Mouse (Mus musculus) testis, adult 2 months (tissue): ENCODE results near the gene Cdr2.
"Not testable (repeated sequence)": the region's sequence is repeated elsewhere in the genome, so short reads cannot be mapped to it uniquely, and the experiment has no call there.

ENCODE experiments used
- CTCF ChIP-seq: fragments of 200-500 bp; IDR thresholded peaks from 2 replicates; pipeline ENCODE4 v1.5.1; 2012; ENCODE audit warnings: low read depth, mild to moderate bottlenecking, inconsistent platforms, low read length, moderate library complexity; ENCODE audit not compliant: control insufficient read depth, insufficient read depth, insufficient replicate concordance
- POLR2A ChIP-seq: fragments of 200-500 bp; IDR thresholded peaks from 2 replicates; pipeline ENCODE4 v1.6.1; 2012; ENCODE audit warnings: low read depth, mild to moderate bottlenecking, inconsistent platforms, low read length, moderate library complexity; ENCODE audit not compliant: control insufficient read depth

DNA sequence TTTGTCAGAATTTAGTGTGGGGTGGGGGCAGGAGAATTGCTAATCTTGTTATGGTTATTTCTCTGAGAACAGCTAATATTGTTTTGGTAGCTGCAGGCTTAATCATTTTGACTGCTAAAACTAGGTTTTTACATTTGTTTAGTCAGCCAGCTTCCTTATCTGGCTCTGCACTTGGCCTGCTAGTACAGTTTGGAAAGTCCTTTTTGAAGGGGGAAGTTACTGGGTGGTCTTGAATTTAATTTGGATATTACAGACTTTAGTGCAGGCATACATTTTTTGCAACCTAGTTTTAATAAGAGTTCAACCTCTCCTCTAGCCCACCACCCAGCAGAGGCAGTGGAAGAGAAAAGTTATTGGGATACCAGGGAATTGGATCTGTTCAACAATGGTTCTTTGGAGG, 47.8 kb upstream of the Cdr2 start:
- TF ChIP-seq CTCF, POLR2A: not testable (repeated sequence)
